Mouse (Mus musculus): Measurements from ENCODE around the gene Npnt. TPM values are rescaled to one million over a fixed set of nuclear protein-coding genes. Genes with fewer than 3 reads are reported as not detected.

The Npnt gene
- total RNA-seq, 1 experiment from 2014 or later = 21.2 TPM

GRCm38 (mm10) chr3:132940181-132940990 is 9.7 kb downstream of the Npnt start:
- DNase-seq = no peak

GRCm38 (mm10) chr3:132939006-132939405 is 11.1 kb downstream of the Npnt start:
- peak; percentile 25 for DNase-seq

- no peak for DNase-seq
Observed at GRCm38 (mm10) chr3:132934649-132935048, 15.4 kb downstream of the Npnt start.

DNA sequence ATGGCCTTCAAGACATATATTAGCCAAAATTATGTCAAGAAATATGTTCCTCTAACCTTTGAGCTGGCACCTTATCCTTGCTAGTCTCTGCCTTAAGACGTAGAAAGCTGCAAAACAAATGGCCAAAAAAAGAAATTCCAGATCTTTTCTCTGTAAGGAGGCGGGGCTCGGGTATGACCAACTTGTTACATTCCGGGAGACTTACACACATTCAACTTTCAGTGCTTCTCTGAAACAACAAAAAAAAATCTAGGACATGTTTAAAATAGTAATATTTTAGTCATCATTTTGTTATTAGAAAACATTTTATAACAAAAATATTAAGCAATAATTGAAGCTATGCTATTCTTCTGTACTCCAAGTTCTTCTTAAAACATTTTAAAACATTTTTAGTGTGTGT is 18.6 kb downstream of the Npnt start:
- no peak for DNase-seq

DNA sequence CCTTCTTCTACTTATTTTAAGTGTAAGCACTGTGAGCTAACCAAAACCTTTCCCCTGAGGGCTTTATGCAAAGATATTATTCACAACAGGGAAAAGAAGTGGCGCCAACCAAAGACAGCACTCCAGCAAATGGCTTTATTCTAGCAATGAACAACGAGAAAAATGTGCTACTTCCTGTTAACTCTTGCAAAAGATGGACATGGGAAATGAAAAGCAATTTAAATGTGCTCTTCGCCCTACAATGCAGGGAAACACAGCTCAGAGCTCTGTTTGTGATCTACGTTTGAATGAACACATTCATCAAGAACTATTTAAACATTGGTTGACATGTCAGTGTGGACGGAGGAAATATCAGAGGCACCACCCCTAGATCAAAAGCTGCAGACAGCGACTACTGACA is 20.2 kb downstream of the Npnt start:
- no peak for DNase-seq

DNA sequence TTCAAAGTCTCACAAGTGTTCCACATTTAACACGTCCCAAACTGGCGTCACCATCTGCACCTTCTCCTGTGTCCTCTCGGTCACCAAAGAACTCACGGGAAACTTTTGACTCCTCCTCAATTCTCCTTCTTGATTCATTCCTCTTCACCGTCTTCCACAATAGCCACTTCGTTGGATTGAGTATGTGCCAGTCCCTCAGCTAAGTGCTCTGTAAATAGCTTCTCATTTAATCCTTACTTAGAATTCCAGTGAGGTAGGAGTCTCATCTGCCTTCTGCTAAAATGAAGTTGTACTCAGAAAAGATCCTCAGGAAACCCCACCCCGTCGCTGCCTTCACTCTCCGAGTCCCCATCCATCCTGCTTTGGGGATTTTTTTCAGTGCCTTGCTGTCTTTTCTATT is 21.9 kb downstream of the Npnt start:
- no peak for DNase-seq

DNA sequence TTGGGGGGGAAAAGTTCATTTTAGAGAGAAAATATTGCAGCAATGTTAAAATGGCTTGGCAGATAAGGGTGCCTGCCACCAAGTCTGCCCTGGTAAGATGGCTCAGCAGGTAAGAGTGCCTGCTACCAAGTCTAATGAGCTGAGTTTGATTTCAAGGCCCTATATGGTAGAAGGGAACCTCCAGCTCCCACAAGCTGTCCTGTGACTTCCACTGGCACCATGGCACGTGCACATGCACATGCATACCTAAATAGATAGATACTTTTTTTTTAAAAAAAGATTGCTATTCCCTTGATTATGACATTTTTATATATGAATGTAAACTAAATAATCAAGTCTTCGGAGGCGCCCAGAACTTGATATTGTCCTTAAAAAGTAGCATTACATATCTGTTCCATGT is 30.3 kb downstream of the Npnt start:
- no peak for DNase-seq

DNA sequence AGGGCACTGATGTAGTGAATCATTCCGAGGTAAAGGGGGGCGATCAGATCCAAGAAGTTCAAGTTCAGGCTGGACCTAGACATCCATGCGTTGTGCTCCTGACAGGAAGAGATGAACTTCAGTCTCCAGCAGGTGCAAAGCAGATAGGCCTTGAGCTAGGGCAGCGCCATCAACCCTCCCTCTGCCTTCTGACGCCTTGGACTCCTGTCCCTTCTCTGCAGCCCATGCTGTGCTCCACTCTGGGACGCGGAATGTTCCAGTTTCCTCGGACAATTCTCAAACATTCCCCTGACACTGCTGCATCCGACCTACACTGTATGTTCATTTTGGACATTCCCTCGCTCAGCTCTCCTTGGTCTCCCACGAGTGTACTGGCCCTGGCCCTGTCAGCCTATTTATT is 30.9 kb downstream of the Npnt start:
- DNase-seq = no peak

DNA sequence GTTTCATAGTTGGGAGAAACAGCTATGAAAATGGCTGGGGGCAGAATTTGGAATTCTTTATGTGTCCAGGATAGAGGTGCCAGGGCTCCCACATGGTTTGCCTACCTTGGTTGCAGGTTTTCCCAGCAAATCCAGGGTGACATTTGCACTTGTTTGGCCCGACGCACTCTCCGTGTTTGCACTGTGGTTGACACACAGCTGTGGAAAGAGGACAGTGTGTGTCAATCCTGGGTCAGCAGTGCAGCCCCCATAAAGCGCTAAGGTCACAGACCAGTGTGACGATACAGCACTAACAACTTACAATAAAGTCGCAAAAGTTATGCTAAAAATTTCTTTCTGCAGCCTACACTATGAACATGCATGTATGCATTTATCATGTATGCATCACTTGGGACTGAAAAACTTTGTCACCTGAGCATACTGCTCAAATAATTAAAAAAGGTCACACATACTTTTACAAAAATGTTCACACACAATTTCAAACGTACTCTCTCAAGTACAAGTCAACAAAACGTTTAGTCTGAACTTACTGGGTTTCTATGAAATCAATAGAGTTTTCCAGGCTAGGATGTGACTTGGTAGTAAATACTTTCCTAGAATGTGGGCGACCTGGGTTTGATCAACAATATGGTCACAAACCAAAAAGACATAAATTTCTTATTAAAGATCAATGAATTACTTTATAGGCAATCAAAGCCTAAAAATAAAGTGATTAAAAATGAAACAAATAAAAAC is 32.6 kb downstream of the Npnt start:
- DNase-seq = no peak

DNA sequence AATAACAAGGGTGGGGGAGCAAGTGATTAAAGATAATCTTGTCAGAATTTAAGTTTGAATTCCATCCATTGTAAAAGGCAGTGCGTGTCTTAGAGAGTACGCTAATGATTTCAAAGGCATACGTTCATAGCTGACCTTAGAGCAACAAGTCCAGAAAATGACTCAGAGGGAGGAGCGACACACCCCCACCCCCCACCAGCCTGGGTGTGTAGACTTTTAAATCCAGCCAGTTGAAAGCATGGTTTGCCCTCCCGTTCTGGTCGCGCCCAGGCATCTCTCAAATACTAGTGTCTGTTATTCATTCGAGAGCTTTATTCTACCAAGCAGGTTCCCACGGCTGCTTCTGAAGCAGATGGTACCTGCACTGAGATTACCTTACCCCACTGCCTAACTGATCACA is 34.4 kb downstream of the Npnt start:
- DNase-seq = no peak

GRCm38 (mm10) chr3:132912420-132912819 is 37.7 kb downstream of the Npnt start:
- DNase-seq = no peak

- DNase-seq = no peak
Observed at GRCm38 (mm10) chr3:132911716-132912115, 38.4 kb downstream of the Npnt start.

- no peak for DNase-seq
Observed at GRCm38 (mm10) chr3:132910727-132911126, 39.4 kb downstream of the Npnt start.

GRCm38 (mm10) chr3:132909736-132910135 is 40.4 kb downstream of the Npnt start:
- DNase-seq = no peak

- no peak for DNase-seq
Observed at GRCm38 (mm10) chr3:132907506-132908203, 42.4 kb downstream of the Npnt start.

- DNase-seq = no peak
Observed at GRCm38 (mm10) chr3:132905224-132905930, 44.7 kb downstream of the Npnt start.

DNA sequence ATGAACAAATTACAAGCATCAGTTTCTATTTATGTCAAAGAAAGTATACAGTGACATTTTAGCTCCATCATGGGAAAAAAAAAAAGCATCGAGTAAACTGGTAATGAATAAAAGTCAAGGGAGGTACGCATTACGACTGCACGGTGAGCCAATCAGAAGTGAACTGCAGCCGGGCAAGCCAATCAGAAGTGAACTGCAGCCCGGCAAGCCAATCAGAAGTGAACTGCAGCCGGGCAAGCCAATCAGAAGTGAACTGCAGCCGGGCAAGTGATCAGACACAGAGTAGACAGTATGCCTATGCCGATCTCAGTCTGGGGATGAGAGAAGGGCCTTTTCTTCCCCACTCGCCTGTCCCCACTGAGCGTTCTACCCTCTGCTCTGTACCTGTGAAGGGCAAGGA is 46.7 kb downstream of the Npnt start:
- DNase-seq = no peak

DNA sequence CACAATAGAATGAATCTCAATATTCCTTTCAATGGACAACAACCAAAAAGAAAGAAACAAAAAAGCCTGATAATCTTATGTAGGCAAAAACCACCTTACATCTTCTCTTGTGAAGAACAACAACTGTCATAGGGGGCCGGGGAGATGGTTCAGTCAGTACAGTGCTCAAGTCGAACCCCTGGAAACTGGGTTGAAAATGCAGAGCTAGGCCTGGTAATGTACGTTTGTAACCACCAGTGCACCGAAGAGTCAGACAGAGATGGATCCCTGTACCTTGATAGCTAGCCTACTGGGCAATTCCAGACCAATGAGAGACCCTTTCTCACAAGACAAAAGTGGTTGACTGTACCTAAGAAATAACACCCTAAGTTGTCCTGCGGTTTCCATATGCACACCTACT is 47.2 kb downstream of the Npnt start:
- DNase-seq = no peak

DNA sequence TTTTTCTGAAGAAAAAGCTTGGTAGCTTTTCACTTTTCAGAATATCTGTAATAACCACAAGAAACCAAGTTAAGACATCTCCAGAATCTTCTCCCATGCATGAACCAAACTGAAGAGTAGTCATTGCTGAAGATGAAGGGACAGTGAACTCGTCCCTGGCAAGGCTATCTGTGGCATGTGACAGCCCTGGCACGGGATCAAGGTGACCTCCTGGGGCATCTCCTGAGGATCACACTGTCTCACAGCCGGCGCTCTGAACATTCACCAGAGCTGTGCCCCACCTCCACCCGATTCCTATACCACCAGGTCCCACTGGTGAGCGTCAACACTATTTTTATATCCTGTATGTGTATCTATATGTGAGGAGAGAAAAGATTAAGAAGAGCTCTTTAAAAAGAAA is 47.9 kb downstream of the Npnt start:
- peak; percentile 42 for DNase-seq

DNA sequence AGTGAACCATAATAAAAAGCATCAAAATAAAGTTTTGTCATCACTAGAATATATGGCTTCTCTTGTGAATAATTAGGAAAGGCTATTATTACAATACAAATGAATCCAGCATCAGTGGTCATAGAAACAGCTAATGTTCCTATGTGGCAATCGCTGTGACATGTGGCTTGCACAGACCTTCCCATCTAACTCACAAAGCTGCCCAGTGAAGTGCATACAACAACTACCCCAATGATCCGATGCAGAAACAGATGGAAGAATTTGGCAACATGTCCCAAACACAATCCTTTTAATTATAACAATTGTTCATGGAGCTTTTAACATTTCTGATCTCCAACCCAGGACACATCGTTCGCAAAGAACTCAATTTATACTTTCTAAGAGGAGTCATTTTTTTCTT is 52.2 kb downstream of the Npnt start:
- DNase-seq = no peak

DNA sequence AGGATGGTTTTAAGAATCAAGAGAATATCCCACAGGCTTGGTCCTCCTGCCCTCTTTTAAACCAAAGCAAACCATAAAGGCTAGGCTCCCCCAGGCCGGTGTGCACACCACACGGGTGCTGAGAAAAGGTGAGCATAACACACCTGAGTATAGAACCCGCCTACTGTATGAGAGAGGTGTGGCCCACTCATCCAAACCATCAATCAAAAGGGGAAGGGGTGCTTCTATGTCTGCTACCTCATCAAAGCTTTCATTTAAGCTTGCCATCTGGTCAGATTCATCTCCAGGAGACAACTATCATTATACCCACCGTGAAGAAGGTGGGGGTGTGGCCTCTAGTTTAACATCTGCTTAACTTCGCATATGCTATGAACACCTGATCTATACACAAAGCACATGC is 52.7 kb downstream of the Npnt start:
- DNase-seq = no peak

DNA sequence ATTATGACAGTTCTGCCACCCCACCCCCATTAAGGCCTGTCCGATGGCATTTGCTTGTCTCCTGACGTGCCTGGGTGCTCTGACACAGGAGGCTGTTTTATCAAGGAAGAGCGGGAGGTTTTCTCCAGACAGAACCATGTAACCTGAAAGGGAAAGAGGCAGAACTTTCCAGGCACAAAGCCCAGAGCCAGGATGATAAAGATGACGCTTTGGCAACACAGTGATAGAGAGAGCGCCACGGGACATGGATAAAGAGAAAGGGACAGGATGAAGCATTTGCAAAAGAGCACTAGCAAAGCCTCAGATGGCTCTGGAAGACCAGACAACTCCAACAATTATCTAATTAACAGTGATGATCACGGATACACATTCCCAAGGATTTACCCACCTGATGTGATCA is 56.0 kb downstream of the Npnt start:
- DNase-seq = no peak

DNA sequence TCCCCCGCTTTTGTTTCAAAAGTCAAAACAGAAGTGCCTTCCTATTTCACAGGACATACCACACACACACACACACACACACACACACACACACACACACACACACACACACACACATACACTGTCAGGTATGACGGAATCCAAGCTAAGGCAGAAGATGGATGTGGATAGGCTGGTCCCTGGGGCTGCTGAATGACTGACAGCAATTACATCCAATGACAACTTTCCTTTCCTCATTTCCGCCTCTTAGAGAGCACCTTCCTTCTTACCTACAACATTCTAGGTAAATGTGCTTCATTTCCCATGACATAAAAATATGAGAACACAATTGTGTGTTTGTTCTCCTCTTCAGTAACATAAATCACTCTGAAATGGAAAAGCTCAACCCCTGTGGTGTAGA is 56.4 kb downstream of the Npnt start:
- no peak for DNase-seq

Data from adrenal gland, postnatal 14 days (tissue).